Mouse (Mus musculus): ENCODE data around the gene Crlf2.

Crlf2 gene

DNA sequence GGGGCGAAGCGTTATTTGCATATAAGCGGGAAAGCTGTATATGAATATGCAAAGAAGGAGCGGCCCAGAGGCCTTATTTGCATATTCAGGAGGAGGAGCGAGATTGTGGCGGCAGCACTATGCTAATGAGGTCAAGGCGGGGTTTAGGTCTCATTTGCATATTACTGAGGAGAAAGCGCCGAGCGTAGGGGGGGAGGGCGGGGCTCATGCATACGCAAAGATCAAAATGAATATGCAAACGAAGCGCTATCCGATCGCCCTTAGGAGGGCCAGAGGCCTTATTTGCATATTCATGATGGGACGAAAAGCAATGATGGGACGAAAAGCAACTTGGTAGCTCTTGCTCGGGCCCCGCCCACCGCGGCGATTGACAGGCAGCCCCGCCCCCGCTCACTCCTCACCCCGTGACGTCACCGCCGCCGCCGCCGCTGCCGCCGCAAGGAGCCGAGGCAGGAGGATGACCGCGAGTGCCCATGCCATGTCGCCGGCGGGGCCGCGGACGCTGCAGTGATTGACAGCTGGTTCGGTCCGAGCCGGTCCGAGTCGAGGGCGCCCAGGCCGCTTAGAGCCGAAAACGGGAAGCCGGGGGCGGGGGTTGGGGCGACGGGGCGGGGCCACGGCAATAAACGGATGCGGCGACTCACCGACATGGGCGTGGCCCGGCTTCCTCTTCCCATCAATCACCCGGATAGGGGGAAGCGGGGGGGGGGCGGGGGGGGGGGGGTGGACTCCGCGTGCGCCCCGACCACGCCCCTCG lies at the start of gene Crlf2:
Gene Crlf2, minus strand, starts transcription at position 590 of the 757 bp plus-strand sequence.
- peak; percentile 95 for DNase-seq (ENCODE audit: low spot score)

DNA sequence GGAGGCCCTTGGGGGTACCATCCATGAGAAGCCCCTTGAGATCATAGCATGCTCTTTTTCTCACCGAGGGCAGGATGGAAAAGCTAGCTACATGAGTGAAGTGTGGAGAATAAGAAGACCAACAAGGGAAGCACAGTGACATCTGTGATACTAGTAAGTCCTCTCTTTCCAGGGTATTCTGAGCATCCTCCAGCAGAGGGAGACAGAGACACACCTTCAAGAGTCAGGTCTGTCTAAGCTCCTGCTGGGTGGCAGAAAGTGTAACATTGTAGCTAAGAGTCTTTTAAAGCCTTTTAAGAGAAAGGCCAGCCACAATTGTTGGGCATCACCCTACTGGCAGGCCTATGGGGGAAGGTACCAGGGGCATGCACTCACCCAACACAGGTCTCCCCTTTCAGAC lies 43.8 kb upstream of the Crlf2 start:
- DNase-seq (ENCODE audit: low spot score): peak; percentile 61

DNA sequence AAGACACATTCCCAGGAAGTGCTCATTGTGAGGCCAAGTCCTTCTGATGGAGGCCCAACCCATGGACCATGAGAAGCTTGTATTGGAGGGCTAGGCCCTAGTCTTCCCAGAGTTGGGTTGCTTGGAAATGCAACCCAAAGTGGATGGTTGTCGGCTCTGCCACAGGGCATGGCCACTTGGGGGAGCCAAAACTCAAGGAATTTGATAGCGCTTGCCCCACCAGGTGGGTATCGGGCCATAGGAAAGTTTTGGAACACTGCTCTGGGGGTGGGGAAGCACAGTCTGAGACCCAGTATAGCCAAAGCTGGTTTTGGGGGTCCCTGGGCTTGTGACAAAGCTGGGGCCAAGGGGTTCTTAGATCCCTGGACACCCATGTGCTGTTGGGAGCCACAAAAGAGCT lies 42.3 kb upstream of the Crlf2 start:
- peak; percentile 52 for DNase-seq (ENCODE audit: low spot score)

DNA sequence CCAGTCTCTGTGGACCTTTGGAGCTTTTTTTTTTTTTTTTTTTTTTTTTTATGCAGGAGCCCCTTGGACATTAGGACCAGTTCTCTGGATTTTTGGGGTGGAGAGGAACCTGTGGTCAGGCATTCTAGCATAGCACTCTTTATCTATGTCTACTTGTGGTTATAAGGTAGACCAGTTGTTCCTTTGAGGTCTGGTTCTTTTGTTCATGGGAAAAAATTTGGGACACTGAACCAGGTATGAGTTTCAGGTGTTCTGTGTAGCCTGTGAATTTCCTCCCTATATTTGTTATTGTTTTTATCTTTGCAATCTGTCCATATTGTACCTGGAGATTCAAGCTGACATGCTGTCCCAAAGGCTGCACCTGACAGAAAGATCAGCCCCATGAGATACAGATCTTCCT lies 40.1 kb upstream of the Crlf2 start:
- DNase-seq (ENCODE audit: low spot score): no peak

DNA sequence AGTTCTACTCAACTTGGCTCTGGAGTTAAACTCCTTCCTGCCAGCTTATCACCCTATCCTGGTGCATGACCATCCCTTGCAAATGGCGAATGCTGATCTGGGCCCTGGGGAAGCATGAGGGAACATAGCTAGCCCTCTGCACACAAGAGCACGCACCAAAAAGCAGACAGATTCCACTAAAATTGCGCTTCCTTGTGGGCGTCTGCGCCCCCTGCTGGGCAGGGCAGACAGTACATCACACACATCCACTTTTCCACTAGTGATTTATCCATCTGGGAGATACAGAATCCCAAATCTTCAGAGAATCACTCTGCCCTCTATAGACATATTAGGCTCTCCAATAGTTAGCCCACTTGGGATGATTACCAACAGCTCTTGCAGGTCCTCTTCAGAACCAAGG lies 37.9 kb upstream of the Crlf2 start:
- peak; percentile 17 for DNase-seq (ENCODE audit: low spot score)

DNA sequence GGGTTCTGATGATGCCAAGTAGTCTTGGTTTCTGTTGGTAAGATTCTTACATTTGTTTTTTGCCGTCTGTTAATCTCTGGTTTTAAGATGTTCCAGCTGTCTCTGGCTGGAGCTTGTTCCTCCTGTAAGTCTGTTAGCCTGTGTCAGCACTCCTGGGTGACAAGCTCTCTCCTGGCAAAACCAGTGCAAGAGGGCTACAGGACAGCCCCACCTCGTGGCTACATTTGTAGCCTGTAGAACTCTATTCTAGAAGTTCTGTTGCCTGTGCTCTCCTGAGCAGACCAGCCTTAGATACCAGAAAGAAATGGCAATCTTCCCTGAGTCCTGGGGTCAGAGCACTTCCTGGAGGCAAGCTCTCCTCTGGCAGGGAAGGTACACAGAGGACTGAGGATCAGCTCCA lies 4.0 kb upstream of the Crlf2 start:
- no peak for DNase-seq (ENCODE audit: low spot score)

DNA sequence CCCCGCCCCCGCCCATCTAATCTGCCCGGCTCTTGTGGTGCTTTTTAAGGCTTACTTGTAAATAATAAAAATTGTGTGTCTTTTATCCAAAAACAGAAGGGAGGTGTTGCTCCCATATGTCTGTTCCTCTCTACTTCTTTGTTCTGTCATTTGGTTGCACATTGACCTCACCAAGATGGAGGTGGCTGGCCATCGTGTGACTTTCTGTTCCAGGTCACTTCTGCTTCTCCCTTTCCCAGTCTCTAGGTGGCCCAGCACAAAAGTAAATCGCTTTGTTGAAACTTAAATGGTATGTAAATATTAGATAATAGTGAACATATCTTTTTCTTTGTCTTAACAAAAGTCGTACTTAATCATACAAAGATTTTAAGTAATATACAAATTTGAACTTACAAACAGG lies 398 bp upstream of the Crlf2 start:
- DNase-seq (ENCODE audit: low spot score): no peak

DNA sequence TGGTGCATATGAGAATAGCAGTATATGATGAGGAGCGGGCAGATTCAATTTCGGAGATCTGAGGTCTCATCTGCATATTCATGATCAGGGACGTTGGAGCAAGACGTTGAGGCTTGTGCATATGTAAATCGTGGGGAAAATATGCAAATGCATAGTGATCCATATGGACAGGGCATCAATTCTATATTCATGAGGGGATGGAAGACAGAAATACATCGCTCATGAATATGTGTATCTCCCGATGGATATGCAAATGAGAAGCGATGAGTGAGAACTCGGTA lies 730 bp downstream of the Crlf2 start:
- DNase-seq (ENCODE audit: low spot score): no peak

DNA sequence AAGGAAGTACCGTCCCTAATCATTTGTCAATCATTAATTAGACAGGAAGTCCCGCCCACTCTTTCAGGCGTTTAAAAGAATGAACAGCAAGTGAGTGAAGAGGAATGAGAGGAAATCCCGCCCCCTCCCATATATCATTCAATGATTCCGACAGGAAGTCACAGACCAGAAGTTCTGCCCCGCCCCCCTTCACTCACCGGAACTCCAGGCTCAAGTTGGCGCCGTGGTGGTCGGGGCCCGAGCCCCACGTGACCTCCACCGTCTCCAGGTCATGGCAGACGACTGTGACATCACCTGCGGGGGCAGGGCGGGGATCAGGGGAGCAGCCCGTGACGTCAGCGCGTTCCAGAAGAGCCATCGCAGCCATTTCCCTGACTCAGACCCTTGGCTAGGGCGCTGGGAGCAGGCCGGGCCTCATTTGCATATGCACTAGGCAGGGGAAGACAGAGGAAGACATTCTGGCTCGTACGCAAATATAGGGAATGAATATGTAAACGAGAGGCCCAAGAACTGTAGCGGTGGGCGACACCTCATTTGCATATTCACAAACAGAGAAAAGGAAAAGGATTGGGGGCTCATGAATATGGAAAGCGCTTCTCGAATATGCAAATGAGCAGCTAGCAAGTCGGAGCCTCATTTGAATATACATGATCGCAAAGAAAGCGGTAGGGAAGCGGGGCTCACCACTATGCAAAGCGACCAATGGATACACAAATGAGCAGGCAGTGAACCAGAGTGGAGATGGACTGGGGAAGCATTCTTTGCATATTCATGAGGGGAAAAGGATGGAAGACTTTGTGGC lies 1.3 kb downstream of the Crlf2 start:
- DNase-seq (ENCODE audit: low spot score): peak; percentile 96

DNA sequence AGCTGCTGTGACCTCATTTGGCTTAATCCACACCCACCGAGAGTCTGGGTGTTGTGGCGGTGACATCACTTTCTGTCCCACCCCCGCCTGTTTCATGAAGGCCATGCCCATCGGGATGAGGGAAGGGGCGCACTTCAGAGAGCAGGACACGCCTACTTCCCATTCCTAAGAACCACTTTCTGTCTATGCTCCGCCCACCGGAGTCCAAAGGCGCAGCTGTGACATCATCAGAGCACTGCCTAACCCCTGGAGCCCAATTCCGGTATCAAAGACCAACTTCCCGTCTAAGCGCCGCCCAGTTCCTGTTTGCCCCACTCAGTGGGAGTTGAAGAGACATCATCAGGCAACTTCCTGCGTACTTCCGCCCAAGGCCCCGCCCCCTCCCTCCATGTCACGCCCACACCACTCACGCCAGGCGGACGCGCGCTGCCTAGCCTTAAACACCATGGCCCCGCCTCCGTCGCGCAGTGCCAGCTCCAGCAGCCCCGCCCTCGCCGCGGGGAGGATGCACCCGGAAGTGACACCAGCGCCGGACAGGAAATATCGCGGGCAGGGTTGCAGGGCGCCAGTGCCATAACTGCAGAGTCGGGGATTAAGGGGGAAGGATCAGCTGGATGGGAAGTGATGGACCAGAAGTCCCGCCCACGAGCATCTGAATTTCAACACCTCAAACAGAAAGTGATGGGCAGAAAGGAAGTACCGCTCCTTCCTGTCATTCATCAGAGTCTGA lies 2.0 kb downstream of the Crlf2 start:
- peak; percentile 96 for DNase-seq (ENCODE audit: low spot score)

DNA sequence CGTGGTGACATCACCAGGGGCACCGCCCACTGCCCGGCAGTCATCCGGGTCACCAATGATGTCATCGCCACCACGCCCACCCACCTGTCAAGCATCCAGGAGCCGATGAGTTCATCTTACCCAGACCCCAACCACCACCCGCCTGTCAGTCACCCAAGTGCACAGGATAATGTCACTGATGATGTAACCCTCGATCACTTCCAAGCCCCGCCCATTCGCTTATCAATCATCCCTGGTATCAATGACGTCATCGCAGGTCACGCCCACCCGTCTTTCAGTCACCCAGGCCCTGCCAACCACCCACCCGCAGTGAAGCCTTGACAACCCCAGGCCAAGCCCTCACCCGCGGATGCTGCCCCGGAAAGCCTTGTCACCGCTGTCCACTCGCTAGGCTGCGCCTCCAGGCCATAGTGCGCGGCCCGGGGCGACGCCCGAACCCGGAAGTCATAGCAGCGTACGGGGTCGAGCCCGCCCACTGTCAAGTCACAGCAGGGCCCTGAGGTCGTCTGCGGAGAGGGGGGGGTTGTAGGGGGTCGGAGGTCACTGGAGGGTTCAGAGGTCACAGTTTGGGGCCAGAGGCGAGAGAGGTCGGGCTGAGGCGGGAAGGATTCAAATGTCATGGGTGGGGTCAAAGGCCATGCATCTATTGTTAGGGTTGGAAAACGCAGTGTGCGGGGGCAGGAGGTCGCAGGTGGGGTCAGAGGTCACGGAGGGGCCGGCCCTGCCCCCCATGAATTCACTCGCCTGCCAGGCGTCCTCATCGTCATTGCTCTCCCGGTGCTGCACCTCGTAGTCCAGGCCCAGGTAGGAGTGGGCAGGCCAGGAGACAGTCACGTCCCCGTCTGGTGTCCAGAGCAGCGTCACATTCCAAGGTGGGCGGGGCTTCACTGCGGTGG lies 2.9 kb downstream of the Crlf2 start:
- peak; percentile 33 for DNase-seq (ENCODE audit: low spot score)

DNA sequence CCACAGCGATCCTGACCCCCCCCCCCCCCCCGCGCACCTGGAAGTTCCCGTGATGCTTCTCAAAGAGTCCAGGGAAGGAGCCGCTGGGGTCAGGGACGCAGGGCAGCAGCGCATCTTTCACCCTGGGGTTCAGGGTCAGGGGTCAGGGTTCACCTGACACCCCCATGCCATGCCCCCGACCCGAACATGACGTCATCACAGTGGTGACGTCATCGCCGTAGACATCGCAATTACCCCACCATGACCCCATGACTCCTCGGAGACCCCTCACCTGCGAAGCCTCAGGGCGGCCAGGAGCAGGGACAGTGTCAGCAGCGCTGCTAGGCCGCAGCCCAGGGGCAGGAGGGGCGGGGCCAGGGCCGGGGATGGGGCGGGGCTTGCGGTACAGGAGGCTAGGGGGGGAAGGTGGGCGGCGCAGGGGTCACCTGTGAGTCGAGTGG lies 3.5 kb downstream of the Crlf2 start:
- DNase-seq (ENCODE audit: low spot score): no peak

DNA sequence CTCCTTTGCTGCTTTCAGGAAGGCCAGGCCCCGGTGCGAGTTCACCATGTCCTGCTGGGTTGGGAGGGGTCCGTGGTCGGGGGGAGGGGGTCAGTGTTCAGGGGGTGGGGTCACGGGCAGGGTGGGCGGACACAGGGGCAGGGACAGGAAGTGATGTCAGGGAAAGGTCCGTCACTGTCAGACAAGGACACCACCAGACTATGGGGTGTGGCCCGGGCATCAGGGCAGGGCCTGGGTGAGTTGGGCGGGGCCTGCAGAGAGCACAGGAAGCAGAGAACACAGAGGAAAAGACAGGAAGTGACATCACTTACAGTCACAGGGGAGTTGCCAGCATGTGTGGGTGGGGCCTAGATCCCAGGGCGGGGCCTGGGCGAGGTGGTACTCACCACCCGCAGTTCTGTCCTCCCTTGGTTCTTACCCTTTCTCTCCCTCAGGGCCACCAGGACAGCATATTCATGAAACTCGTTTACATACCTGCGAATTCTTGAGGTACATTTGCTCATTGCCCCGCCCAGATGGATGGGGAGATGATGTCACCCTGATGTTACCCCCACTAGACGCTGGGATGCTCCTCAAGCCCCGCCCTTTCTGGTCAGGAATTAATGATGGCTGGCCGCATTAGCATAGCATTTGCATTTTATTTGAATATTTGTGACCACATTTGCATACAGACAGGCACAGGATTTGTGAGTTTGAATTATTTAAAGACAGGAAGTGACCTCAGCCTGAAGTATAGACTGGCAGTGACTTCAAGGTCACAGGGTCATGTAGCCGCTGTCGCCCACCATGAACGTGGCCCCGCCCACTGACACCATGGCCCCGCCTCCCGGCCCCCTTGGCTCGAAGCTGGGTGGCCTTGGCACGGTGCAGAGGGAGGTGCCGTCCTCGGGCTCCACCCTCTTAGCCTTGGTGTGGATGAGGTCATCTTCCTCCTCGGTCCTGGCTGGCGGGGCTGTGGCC lies 4.4 kb downstream of the Crlf2 start:
- DNase-seq (ENCODE audit: low spot score): peak; percentile 28

DNA sequence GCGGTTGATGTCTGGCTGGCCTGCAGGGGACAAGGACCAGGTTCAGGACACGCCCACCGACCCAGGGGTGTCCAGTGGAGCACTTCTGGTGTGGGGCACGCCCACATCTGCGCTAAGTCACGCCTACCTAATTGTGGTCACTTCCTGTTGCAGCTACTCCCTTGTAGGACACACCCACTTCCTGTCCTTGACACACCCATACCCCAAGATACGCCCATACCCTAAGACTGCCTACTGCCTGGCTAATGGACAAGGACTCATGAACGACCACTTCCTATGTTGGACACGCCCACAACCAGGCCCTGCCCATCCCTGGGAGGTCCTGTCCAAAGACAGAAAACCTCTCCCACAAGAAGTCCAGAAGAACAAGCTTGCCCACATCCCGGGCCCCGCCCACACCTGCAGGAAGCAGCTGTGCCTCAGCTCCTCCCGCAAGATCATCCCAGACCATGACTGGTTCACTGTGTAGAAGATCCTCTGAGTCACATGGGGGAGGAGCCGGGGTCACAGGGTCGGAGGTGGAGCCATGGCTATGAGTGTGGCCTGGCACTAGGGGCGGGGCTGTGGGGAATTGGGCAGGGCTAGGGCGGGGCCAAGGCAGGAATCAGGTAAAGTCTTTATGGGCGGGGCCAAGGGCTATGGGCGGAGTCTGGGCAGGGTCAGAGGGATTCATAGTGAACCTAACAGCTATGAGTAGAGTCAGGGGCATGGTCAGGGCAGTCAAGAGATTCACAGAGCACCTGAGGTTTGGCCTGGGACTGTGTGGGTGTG lies 5.4 kb downstream of the Crlf2 start:
- peak; percentile 23 for DNase-seq (ENCODE audit: low spot score)

DNA sequence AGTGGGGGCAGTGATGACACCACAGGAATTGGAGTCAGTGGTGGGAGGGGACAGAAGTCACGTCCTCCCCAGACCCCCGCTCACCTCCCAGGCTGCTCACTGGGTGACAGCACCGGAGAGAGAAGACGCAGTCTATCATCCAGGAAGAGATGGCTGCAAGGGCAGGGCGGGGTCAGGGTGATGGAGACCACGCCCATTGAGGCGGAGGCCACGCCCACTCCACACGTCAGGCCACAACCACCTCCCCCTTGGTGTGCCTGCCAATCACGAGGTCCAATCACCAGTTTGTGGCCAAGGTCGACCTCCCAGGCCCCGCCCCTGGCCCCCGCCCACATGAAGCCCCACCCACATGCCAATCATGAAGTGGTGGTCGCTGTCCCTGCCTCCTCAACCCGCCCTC lies 6.3 kb downstream of the Crlf2 start:
- no peak for DNase-seq (ENCODE audit: low spot score)

DNA sequence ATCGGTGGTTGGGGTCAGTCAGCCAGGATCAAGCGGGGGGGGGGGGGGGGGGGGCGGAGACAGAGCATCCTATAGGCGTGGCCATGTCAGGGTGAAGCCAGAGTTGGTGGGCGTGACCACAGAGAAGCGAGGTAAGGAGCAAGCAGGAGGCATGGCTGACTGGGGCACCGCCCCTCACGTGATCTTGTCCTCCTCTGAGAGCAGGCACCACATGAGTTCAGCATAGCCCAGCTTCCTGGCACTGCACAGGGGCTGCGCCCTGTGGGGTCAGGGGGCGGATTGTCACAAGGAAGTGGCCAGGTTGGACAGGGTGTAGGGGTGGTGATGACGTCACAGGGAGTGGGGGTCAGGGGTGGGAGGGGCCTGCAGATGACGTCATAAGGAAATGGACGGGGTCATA lies 6.7 kb downstream of the Crlf2 start:
- DNase-seq (ENCODE audit: low spot score): peak; percentile 18

DNA sequence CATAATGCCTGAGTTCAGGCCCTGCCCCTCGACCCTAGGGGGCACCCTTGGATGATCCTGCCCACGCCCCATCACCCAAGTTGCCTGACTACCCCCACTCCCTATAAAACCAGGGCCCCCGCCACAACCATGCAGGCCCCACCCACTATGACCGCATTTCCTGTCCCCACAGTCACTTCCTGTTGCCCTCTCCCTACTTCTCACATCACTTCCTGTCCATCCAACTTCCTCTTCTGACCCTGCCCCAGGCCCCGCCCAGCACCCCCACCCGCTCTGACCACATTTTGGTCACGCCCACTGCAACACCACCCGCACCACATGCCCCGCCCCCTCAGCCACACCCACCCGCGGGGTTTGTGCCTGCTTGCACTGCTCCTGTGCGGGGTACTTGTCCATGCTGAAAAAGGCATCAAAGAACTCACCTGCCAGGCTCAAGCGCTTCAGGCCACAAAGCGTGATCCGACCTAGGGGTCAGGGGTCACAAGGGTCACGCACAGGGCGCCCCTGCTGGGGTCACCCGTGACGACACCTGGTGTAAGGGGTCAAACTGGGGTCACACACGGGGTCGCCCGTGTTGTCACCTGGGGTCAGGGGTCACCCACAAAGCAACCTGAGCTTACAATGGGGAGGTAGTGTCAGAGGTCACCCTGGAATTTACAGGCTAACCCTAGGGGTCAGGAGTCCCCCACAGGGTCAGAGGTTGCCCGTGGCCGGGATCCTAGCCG lies 7.6 kb downstream of the Crlf2 start:
- no peak for DNase-seq (ENCODE audit: low spot score)

DNA sequence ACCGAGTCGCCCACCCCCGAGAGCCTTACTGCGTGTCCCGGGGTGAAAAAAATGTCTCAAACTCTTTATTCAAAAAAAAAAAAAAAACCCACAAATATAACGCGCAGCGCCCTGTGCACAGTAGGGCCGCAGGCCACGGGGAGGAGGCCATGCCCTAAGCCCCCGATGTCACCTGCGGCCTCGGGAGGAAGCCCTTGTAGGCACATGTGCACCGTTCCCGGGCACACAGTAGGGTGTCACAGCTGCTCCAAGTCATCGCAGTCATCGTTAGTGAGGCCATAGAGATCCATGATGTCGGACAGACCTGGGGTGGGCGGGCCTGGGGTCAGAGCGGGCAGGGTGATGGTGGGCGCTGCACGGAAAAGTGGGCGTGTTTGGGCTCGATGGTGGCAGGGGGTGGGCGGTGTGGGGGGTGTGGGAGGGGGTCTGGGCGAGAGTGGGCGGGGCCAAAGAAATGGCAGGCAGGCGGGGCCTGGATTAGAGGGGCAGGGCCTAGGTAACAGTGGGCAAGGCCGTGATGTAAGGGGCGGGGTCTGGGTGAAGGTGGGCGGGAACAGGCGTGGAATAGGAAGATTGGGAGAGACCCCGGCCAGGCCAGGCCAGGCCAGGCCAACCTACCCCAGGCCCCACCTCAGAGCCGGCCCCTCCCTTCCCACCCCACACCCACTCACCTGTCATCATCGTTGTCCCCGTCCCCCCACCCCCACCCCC lies 8.4 kb downstream of the Crlf2 start:
- DNase-seq (ENCODE audit: low spot score): no peak

DNA sequence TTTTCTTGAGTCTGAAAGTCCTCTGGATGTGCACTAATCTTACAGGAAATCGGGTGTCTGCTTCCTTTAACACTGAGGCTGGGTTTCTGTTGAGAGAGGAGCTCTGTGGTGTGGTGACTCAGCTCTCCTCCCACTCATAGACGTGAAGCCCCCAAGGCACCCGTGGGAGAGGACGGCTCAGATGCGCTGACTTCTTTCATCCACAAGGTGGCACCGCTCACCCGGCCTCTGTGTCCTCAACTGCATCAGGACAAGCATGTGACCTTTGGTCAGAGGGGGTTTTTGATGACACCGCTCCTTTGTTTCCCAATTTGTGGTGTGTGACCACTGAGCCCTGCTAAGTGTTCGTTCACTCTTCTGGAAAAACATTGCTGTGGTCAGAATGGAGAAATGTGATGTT lies 10.1 kb downstream of the Crlf2 start:
- no peak for DNase-seq (ENCODE audit: low spot score)
